ENCODE assay signal across 20 mouse cellular contexts in the genomic region with DNA sequence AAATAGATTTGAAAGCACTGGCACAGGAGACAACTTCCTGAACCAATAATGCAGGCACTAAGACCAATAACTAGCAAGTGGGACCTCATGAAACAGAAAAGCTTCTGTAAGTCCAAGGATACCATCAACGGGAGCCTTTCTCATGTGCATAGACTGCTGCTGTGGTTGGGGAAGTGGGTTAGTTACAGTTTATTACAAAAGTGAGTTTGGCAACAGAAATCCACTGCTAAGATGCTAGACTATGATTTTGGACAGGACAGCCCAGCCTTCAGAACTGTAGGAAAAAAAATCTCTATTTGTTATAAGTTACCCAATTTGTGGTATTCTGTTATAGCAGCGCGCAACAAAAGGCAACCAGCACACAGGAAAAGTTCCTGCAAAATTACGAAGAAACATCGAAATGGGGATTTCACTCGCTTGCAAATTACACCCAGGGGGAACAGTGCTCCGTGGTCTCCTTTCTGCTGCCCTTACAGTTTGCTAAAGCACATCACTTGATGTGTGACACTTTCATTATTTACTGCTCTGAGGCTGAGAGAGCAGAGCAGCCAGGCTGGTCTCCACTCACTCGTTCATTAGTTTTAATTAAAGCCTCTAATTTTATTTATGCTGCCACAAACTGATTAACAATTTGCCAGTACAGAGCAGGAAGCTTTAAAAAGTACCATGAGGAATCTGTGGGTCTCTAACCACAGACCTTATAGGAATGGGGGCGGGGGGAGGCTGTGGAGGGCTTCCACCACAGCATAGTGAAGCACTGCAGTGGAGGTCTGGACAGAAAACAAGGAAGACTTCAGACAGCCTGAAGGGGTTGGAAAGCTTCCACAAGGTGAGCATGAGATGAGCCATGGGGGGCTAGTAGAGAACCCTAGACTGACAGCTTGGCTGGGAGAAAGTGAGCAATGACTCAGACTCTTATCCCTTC. TPM values are rescaled to one million over a fixed set of nuclear protein-coding genes. Genes with fewer than 3 reads are reported as not detected.
"Had no signal": no experiment of that assay in that cellular context is flagged by ENCODE, and none has a peak within 500 bp of the region (broad histone marks: within the 10 kb centered on the region; RNA-seq: fewer than 3 reads in every experiment).

No protein-coding gene starts in this region.

- DNase-seq: kidney, postnatal 14 days; left cerebral cortex, postnatal 4 days; lung, adult 18-20 months; lung, postnatal 36 days; right cerebral cortex, postnatal 4 days; spleen, adult 18-20 months; thymus, postnatal 36 days had no signal

- H3K4me2 ChIP-seq: limb, embryonic 13.5 days; midbrain, embryonic 11.5 days; midbrain, embryonic 15.5 days; neural tube, embryonic 12.5 days; stomach, embryonic 15.5 days had no signal

- H3K4me1 ChIP-seq: midbrain, embryonic 15.5 days; neural tube, embryonic 12.5 days; stomach, embryonic 15.5 days had no signal

- H3K9ac ChIP-seq: limb, embryonic 13.5 days; liver, embryonic 14.5 days; midbrain, embryonic 15.5 days; neural tube, embryonic 12.5 days; stomach, embryonic 15.5 days had no signal

- H3K27me3 ChIP-seq: limb, embryonic 13.5 days; midbrain, embryonic 15.5 days; neural tube, embryonic 12.5 days; stomach, embryonic 15.5 days had no signal

- H3K4me3 ChIP-seq: limb, embryonic 13.5 days; megakaryocyte, embryonic 14.5 days; midbrain, embryonic 15.5 days; neural tube, embryonic 12.5 days; stomach, embryonic 15.5 days had no signal

- H3K9me3 ChIP-seq: limb, embryonic 13.5 days; megakaryocyte, embryonic 14.5 days; midbrain, embryonic 15.5 days; neural tube, embryonic 12.5 days; stomach, embryonic 15.5 days had no signal

- ATAC-seq: midbrain, embryonic 15.5 days had no signal

- H3K27ac ChIP-seq: limb, embryonic 13.5 days; liver, embryonic 14.5 days; midbrain, embryonic 15.5 days; neural tube, embryonic 12.5 days; stomach, embryonic 15.5 days had no signal

- H3K36me3 ChIP-seq: limb, embryonic 13.5 days; midbrain, embryonic 15.5 days; neural tube, embryonic 12.5 days; stomach, embryonic 15.5 days had no signal

RNA-seq across cellular contexts. Expression of a gene that starts 37.2 kb away (rescaled TPM):
- total RNA-seq: layer of hippocampus, adult 8-10 months; liver, adult 2 months; monocyte, adult 5-6 weeks; neutrophil, adult 5-6 weeks had no signal
- polyA plus RNA-seq: limb, embryonic 13.5 days; liver, adult 2 months; liver, embryonic 14.5 days; thymus, postnatal 0 days had no signal

RNA-seq across cellular contexts. Expression of a gene that starts 38.4 kb away (rescaled TPM):
- total RNA-seq: layer of hippocampus, adult 8-10 months; liver, adult 2 months; monocyte, adult 5-6 weeks; neutrophil, adult 5-6 weeks had no signal
- polyA plus RNA-seq: kidney, embryonic 14.5 days; liver, adult 2 months; liver, embryonic 14.5 days; thymus, postnatal 0 days had no signal
